Mouse (Mus musculus) stomach, embryonic 14.5 days (tissue): ENCODE data around the gene 1300017J02Rik. TPM values are rescaled to one million over a fixed set of nuclear protein-coding genes. Genes with fewer than 3 reads are reported as not detected.

Experiments
- ATAC-seq: fragments of 200-750 bp; cut with Nextera tagmentation; 2 replicates; pipeline ENCODE4 v1.8.0; 2017; ENCODE audit warnings: low read depth, moderate TSS enrichment; ENCODE audit not compliant: insufficient number of reproducible peaks, insufficient read depth, low FRiP score
- H3K27ac ChIP-seq: fragments of 300-500 bp; sonication (generic); 2 replicates; pipeline ENCODE4 v1.5.1; 2014; ENCODE audit warnings: mild to moderate bottlenecking, low read length, moderate library complexity, mixed read lengths
- H3K27me3 ChIP-seq: fragments of 300-500 bp; sonication (generic); 2 replicates; pipeline ENCODE4 v1.6.1; 2014; ENCODE audit warnings: low read length, control low read depth, mixed read lengths; ENCODE audit not compliant: control insufficient read depth, insufficient read depth
- H3K36me3 ChIP-seq: fragments of 300-500 bp; sonication (generic); 2 replicates; pipeline ENCODE4 v1.6.1; 2014; ENCODE audit warnings: mild to moderate bottlenecking, control low read depth, low read length, moderate library complexity, mixed read lengths; ENCODE audit not compliant: control insufficient read depth, insufficient read depth
- H3K4me1 ChIP-seq: fragments of 300-500 bp; sonication (generic); 2 replicates; pipeline ENCODE4 v1.6.1; 2014; ENCODE audit warnings: low read length, control low read depth, mixed read lengths; ENCODE audit not compliant: control insufficient read depth, insufficient read depth
- H3K4me2 ChIP-seq: fragments of 300-500 bp; sonication (generic); replicated peaks from 2 replicates; pipeline ENCODE4 v1.6.1; 2014; ENCODE audit warnings: low read depth, low read length, control low read depth
- H3K4me3 ChIP-seq: fragments of 300-500 bp; sonication (generic); 2 replicates; pipeline ENCODE4 v1.5.1; 2014; ENCODE audit warnings: low read depth, low read length, control low read depth
- H3K9ac ChIP-seq: fragments of 300-500 bp; sonication (generic); replicated peaks from 2 replicates; pipeline ENCODE4 v1.6.1; 2014; ENCODE audit warnings: low read depth, mild to moderate bottlenecking, control low read depth, low read length, moderate library complexity, mixed read lengths
- H3K9me3 ChIP-seq: fragments of 300-500 bp; sonication (generic); 2 replicates; pipeline ENCODE4 v1.6.1; 2016; ENCODE audit warnings: low read depth, low read length, control low read depth; ENCODE audit not compliant: control insufficient read depth
- WGBS: fragments of 180-500 bp; shearing (Covaris S2); extraction: QIAGEN DNeasy Blood & Tissue Kit; methylation state at CpG from one replicate; pipeline ENCODE4 v1.1.7; 2014; 5-methylcytosine and 5-hydroxymethylcytosine counted together
- polyA plus RNA-seq: library from polyadenylated mRNA; unstranded; fragments of >200 nt; fragmentation: Nextera tagmentation; extraction: Ambion mirVana; gene quantifications from 2 replicates; pipeline ENCODE4 v1.2.1, GENCODE M21; 2014

1300017J02Rik gene
- polyA plus RNA-seq, 1 experiment from 2014 or later: not detected

- Histone ChIP-seq H3K4me2 (no peak overlapping the region), H3K4me3 (no peak overlapping the region), H3K36me3 (no peaks in the 10 kb centered on the region), H3K9ac (no peak overlapping the region), H3K4me1 (no peaks in the 10 kb centered on the region), H3K27ac (no peak overlapping the region), H3K9me3 (no peaks in the 10 kb centered on the region), H3K27me3 (no peaks in the 10 kb centered on the region)
- no peak for ATAC-seq
- WGBS: 91% methylated on average over 7 of the region's 7 CpGs
Measured at GRCm38 (mm10) chr9:103224721-103225120, 80.2 kb downstream of the 1300017J02Rik start.

GRCm38 (mm10) chr9:103214281-103214680 is 90.6 kb downstream of the 1300017J02Rik start:
- H3K9me3 ChIP-seq: no peaks in the 10 kb centered on the region
- H3K27ac ChIP-seq: no peak overlapping the region
- 75% methylated on average over 6 of the region's 6 CpGs for WGBS
- H3K4me2 ChIP-seq: no peak overlapping the region
- no peak overlapping the region for H3K4me3 ChIP-seq
- no peaks in the 10 kb centered on the region for H3K4me1 ChIP-seq
- no peaks in the 10 kb centered on the region for H3K36me3 ChIP-seq
- no peak for ATAC-seq
- no peak overlapping the region for H3K9ac ChIP-seq
- no peaks in the 10 kb centered on the region for H3K27me3 ChIP-seq

GRCm38 (mm10) chr9:103213631-103214030 is 91.3 kb downstream of the 1300017J02Rik start:
- H3K4me1 ChIP-seq: no peaks in the 10 kb centered on the region
- no peak for ATAC-seq
- H3K27ac ChIP-seq: no peak overlapping the region
- WGBS: 81% methylated on average over 2 of the region's 2 CpGs
- H3K36me3 ChIP-seq: no peaks in the 10 kb centered on the region
- H3K9ac ChIP-seq: no peak overlapping the region
- H3K9me3 ChIP-seq: no peaks in the 10 kb centered on the region
- H3K27me3 ChIP-seq: no peaks in the 10 kb centered on the region
- no peak overlapping the region for H3K4me3 ChIP-seq
- no peak overlapping the region for H3K4me2 ChIP-seq

- Histone ChIP-seq H3K9ac (no peak overlapping the region), H3K4me3 (no peak overlapping the region), H3K9me3 (no peaks in the 10 kb centered on the region), H3K36me3 (no peaks in the 10 kb centered on the region), H3K4me1 (no peaks in the 10 kb centered on the region), H3K27me3 (no peaks in the 10 kb centered on the region), H3K4me2 (no peak overlapping the region), H3K27ac (no peak overlapping the region)
- WGBS: 74% methylated on average over 28 of the region's 28 CpGs
- ATAC-seq: no peak
Measured at GRCm38 (mm10) chr9:103212654-103213420, 92.0 kb downstream of the 1300017J02Rik start.

- Histone ChIP-seq H3K4me3 (no peak overlapping the region), H3K4me1 (no peaks in the 10 kb centered on the region), H3K9me3 (no peaks in the 10 kb centered on the region), H3K9ac (no peak overlapping the region), H3K27ac (no peak overlapping the region), H3K4me2 (no peak overlapping the region), H3K27me3 (no peaks in the 10 kb centered on the region), H3K36me3 (no peaks in the 10 kb centered on the region)
- no peak for ATAC-seq
- WGBS: 64% methylated on average over 6 of the region's 6 CpGs
Measured at GRCm38 (mm10) chr9:103208802-103209423, 96.0 kb downstream of the 1300017J02Rik start.

- Histone ChIP-seq H3K4me1 (no peaks in the 10 kb centered on the region), H3K9ac (no peak overlapping the region), H3K4me3 (peak overlapping the region; percentile 8; the same call in 1 of the 2 replicates), H3K27ac (no peak overlapping the region), H3K27me3 (no peaks in the 10 kb centered on the region), H3K9me3 (no peaks in the 10 kb centered on the region), H3K4me2 (peak overlapping the region; percentile 41), H3K36me3 (no peaks in the 10 kb centered on the region)
- ATAC-seq: peak; percentile 90
- WGBS: 9% methylated on average over 16 of the region's 16 CpGs
Measured at GRCm38 (mm10) chr9:103207846-103208245, 97.0 kb downstream of the 1300017J02Rik start.

GRCm38 (mm10) chr9:103205786-103206185 is 99.1 kb downstream of the 1300017J02Rik start:
- no peak overlapping the region for H3K9ac ChIP-seq
- ATAC-seq: no peak
- H3K27ac ChIP-seq: no peak overlapping the region
- peaks cover 5% of the 10 kb centered on the region; the same call in 1 of the 2 replicates for H3K4me1 ChIP-seq
- no peak overlapping the region for H3K4me2 ChIP-seq
- no peaks in the 10 kb centered on the region for H3K27me3 ChIP-seq
- whole genome bisulfite sequencing: 92% methylated on average over 5 of the region's 5 CpGs
- H3K36me3 ChIP-seq: no peaks in the 10 kb centered on the region
- H3K9me3 ChIP-seq: no peaks in the 10 kb centered on the region
- no peak overlapping the region for H3K4me3 ChIP-seq

- under 1% methylated on average over 45 of the region's 45 CpGs for WGBS
- Histone ChIP-seq H3K9me3 (no peaks in the 10 kb centered on the region), H3K4me3 (peak within 1 kb of the TSS; percentile 80), H3K36me3 (peaks cover 17% of the 10 kb centered on the region), H3K27me3 (no peaks in the 10 kb centered on the region), H3K4me2 (peak within 1 kb of the TSS; percentile 70), H3K4me1 (peaks cover 5% of the 10 kb centered on the region; the same call in 1 of the 2 replicates), H3K27ac (peak within 1 kb of the TSS; percentile 70), H3K9ac (peak within 1 kb of the TSS; percentile 83)
- peak; percentile 98 for ATAC-seq
Measured at GRCm38 (mm10) chr9:103201561-103202260, 103.2 kb downstream of the 1300017J02Rik start, which contains the start of gene Srprb. Gene Srprb (minus strand): TSS chr9:103202137.
